Mouse (Mus musculus): ENCODE data around the gene Bend3.

- TF ChIP-seq CTCF (IDR thresholded peaks at IDR 0.05; ENCODE audit: control insufficient read depth, insufficient read depth, low read length) (no peak), POLR2A (IDR thresholded peaks at IDR 0.05; ENCODE audit: borderline replicate concordance, control insufficient read depth, low read depth, low read length) (no peak)
Observed at GRCm38 (mm10) chr10:43561311-43561710, 82.7 kb downstream of the Bend3 start.
